Mouse (Mus musculus): ENCODE measurements around the gene Kdm4b.
A peak's percentile ranks its signal among the peaks of the same experiment; 100 is the strongest.

DNA sequence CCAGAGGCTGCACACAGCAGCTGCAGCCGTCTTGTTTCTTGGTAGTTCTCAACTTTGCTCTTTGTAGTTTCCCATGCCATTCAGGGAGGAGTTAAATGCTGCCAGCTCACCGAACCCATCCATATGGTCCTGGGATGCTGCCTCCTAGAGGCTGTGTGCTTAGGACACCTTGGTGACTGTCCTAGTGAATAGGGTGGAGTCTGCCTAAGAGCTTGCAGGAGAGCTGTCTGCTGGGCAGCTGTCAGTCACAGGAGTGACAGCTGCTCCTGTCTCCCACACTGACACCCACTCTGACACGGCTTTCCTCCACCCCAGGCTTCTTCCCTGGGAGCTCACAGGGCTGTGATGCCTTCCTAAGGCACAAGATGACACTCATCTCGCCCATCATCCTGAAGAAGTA is 46.2 kb downstream of the Kdm4b start:
- TF ChIP-seq POLR2A (IDR thresholded peaks at IDR 0.05; ENCODE audit: borderline replicate concordance, extremely low read depth, insufficient read depth, insufficient read length, poor library complexity, severe bottlenecking) (no peak), CTCF (IDR thresholded peaks at IDR 0.05; ENCODE audit: borderline replicate concordance, extremely low read depth, insufficient read depth, insufficient read length) (peak; percentile 17; the same call in 1 of the 2 replicates)

Measured in brain, embryonic 14.5 days (tissue).